Mouse (Mus musculus): Measurements from ENCODE around the gene Mdm2. TPM values are rescaled to one million over a fixed set of nuclear protein-coding genes. Genes with fewer than 3 reads are reported as not detected.
A peak's percentile ranks its signal among the peaks of the same experiment; 100 is the strongest.

The Mdm2 gene
- total RNA-seq, 2 experiments from 2014 or later = 41.1 to 46.2 TPM

DNA sequence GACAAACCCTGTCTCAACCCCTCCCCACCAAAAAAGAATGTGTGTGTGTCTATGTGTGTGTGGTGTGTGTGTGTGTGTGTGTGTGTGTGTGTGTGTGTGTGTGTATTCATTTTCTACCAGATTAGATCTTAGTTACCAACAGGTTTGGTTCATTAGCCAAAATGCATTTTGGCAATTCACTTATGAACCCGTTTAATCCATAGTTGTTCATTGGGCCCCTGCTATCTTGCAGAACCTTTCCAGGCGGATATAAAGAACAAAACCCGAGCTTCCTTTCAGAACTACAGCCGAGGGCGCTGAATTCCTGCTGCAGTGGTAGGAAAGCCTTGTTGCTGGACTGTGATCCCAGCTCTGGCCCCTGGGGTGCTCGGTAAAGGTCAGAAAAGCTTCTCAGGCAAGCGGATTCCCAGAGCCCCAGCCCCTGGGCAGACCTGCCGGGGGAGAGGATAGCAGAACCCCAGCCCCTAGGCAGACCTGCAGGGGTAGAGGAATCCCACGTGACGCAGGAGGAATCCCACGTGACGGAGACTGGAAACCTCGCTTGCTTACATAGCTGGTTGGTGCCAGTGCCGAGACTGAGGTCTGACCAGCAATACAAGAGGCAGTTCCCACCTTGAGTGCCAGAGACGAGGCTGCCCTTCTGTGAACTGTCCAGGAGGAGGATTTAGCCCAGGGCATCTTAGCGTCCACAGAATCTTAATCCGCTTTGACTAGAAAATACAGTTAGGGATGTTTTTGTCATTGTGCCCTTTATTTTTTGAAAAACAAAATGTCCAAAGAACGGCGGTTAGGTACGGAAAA, 69.0 kb downstream of the Mdm2 start:
- DNase-seq = no peak

DNA sequence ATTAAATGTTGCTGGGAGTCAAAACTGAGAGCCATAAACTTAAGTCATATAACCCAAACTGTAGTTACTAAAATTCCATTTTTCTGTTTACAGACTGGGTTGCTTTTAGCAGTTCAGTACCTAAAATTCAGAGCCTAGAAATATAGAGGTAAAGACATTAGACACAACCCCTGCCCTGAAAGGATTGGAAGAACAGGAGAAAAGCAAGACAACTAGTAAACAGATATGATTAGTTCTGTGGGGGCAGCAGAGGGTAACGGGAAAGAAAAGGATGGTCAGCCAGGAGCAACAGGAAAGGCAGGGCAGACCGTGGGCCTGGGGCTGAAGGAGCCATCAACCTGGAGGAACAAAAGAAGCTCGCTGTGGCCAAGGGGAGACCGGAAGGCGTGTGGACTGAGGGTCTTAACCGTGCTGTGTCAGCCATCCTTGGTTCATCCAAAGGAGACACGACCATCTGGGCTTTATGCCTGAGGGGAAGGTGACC, 69.9 kb downstream of the Mdm2 start:
- DNase-seq = no peak

DNA sequence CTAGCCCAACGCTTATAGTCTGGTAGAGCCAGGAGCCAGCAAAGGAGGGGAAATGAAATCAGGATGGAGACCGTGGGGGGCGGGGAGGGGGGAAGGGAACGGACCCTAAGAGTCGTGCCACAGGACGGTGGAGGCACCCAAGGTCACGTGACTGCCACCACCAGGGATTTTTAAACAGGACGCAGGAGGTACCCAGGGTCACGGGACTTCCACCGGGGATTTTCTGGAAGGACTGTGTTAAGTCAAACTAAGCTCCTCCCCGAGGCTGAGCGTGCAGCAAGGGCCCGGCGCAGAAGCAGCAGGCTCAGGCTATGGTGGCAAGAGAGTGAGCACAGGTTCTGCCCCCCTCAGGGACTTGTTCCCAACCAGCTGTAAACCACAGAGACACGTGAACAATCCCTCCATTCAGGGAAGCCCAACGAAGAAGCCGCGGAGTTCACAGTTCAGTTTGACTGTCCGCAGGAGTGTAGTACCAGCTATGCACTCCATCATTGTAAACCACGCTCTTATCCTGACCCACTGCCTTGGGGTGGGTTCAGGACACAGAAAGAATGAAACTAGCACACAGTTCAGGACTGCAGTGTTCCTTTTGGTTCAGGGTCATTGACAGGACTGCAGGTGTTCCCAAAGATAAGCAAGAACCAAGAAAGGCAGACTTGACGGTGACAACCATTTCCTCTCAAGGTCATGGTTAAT, 70.5 kb downstream of the Mdm2 start:
- peak; percentile 34 for DNase-seq

DNA sequence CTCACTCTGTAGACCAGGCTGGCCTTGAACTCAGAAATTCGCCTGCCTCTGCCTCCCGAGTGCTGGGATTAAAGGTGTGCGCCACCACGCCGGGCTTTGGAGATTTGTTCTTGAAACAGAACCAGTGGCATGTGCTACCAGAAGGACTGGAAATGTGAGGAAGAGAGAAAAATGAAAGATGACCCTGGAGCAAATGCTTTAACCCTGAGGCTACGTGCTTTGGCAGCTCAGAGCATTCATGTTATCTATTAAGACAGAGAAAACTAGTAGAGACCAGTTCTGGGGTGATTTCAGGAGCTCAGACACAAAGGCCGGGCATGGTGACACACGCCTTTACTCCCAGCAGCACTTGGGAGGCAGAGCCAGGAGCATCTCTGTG, 71.3 kb downstream of the Mdm2 start:
- no peak for DNase-seq

Other genes with a start within 250 kb of the Mdm2 start
- 10 to 100 TPM; 18.5 to 19.1 TPM for gene Cpm, start 81.3 kb downstream of the Mdm2 start, total RNA-seq (2021)
- gene Slc35e3, start 35.6 kb upstream of the Mdm2 start, total RNA-seq (2021) = 10 to 100 TPM; 10.5 to 14.4 TPM
- gene Nup107, start 81.9 kb upstream of the Mdm2 start, total RNA-seq (2021) = 10 to 100 TPM; 14.4 to 16.8 TPM
- gene Rap1b, start 135.3 kb upstream of the Mdm2 start, total RNA-seq (2021) = 100 to 1,000 TPM; 113 to 123 TPM